Mouse (Mus musculus) T-cell, adult 66 days (primary cell): ENCODE data around the gene A630076J17Rik. TPM values are rescaled to one million over a fixed set of nuclear protein-coding genes. Genes with fewer than 3 reads are reported as not detected.

ENCODE experiments used
- total RNA-seq, 2 experiments: library from RNA; stranded (reverse); gene quantifications; 3 replicates in 1 of 2; 4 replicates in 1 of 2; pipeline ENCODE4 v1.2.4; 2023

A630076J17Rik gene
- total RNA-seq, result not detected

GRCm38 (mm10) chr3:107230527-107230926, at the start of gene A630076J17Rik:
Gene A630076J17Rik, plus strand, starts transcription at chr3:107230614.

DNA sequence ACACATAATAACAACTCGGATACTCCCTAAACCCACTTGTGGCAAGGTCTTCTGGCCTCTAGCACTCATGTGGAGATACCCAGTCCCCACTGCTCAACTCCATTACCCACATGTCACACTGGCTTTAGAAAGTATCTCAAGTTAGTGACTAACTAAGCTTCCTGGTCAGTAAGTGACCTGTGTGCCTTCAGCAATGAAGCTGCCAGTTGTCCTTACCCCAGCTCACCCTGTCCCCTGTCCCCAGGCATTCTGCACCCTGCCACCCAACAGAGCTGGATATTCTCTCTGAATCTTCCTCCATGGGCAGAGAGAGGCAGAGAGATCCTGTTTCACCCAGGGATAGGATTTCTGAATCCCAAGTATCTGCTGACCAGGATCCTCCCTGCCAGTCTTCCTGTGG, 47.7 kb upstream of the A630076J17Rik start, which contains the start of gene Kcna10:
Gene Kcna10, plus strand, starts transcription at position 301 of the 400 bp plus-strand sequence.

GRCm38 (mm10) chr3:107221608-107222007, 8.8 kb upstream of the A630076J17Rik start, which contains the start of gene Cym:
Gene Cym, minus strand, starts transcription at chr3:107221732.

DNA sequence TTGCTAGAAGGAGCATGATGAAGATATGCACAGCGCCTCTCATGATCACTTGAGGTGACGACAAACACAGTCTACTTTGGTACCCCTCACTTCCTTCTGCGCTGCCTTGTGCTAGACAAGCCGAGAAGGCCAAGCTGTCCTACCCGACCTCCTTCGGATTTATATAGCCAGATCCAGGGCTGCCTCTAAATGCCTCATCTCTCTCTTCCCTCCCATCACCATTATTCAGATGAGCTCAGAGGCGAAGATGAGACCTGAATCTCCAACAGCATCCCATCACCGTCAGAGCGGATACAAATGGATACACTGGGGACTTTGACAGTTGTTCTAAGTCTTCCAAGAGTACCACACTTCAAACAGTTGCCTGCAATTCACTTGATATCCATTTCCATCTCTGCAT, 9.2 kb downstream of the A630076J17Rik start, which contains the start of gene Prok1:
Gene Prok1, minus strand, starts transcription at position 101 of the 400 bp plus-strand sequence.

GRCm38 (mm10) chr3:107278479-107279269, 48.3 kb downstream of the A630076J17Rik start, which contains the start of gene Lamtor5:
Gene Lamtor5, plus strand, starts transcription at chr3:107278858.

Other genes starting within 250 kb of the A630076J17Rik start
- gene Kcna3, start 194.4 kb upstream of the A630076J17Rik start, total RNA-seq, result 10 to 100 TPM; 67.8 to 74.6 TPM
- gene Kcna2, start 129.5 kb upstream of the A630076J17Rik start, total RNA-seq, result 1 to 10 TPM; 5.9 to 6.7 TPM
- gene Kcna10, start 47.6 kb upstream of the A630076J17Rik start, total RNA-seq, result not detected
- not detected for gene Cym, start 8.9 kb upstream of the A630076J17Rik start, total RNA-seq
- gene Prok1, start 9.1 kb downstream of the A630076J17Rik start, total RNA-seq, result not detected
- gene Lamtor5, start 48.2 kb downstream of the A630076J17Rik start, total RNA-seq, result 10 to 100 TPM; 45.2 to 49.5 TPM
- gene Slc16a4, start 60.6 kb downstream of the A630076J17Rik start, total RNA-seq, result 1 to 10 TPM in 1 of 2 experiments, under 1 TPM in 1; 0.83 to 1.5 TPM
- 10 to 100 TPM; 53.3 TPM for gene Rbm15, start 103.1 kb downstream of the A630076J17Rik start, total RNA-seq
- gene Kcnc4, start 228.9 kb downstream of the A630076J17Rik start, total RNA-seq, result not detected